Mouse (Mus musculus): Measurements from ENCODE around the gene Acox1.

Gene Acox1

GRCm38 (mm10) chr11:116130488-116131205 lies 68.2 kb downstream of the Acox1 start, which contains the start of gene Trim65:
Gene Trim65, minus strand, starts transcription at chr11:116131128.
- DNase-seq (ENCODE audit: extremely low spot score, low spot score), result peak; percentile 86

- no peak for DNase-seq (ENCODE audit: extremely low spot score, low spot score)
Measured at GRCm38 (mm10) chr11:116129993-116130487, 68.8 kb downstream of the Acox1 start.

DNA sequence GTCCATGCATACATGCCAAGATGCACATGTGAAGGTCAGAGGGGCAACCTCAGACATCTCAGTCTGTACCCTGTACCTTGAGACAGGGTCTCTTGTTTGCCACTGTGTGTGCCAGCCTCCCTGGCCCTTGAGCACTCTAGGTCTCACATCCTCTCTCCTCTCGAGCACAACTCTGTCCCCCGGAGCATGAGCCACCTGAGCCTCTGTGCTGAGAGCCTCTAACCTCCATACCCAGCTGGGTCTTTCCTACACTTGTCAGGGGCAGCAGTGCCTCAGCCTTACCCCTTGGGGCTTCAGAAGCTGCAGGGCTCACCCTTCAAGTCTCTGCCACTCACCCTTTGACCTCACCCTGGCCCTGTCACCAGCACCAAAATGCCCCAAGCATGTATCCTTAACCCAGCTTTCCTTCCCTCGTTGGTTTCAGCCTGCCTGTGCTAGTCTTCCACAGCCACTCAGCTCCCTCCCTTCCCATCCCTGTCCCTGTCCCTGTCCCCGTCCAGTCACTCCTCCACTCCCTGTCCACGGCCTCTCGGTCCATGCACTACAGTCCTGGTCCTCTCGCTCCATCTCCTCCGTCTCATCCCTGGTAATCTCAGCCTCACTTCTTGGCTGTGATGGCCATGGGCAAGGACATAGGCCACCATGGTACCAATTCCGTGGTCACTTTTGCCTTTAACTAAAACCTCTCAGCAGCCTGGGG lies 69.6 kb downstream of the Acox1 start:
- no peak for DNase-seq (ENCODE audit: extremely low spot score, low spot score)

DNA sequence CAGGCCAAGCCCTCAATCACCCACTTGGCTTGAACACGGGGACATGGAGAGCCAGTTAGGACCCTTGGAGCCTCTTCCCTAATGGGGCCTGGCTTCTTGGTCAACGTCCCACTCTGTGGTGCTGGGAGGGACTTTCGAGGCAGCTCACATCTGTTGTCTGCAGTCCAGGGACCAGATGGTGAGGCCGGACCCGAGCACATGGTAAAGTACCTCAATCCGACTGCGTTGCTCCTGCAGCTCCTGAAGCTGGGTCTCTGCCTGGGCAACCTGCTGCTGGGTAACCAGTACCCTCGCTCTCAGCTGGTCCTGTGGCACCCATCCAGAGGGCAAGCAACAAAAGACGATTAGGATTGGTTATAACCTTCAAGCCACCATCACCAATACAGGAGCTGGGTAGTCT lies 70.9 kb downstream of the Acox1 start:
- DNase-seq (ENCODE audit: extremely low spot score, low spot score), result no peak

GRCm38 (mm10) chr11:116127156-116127980 lies 71.5 kb downstream of the Acox1 start, which contains the start of gene Trim47:
Gene Trim47, minus strand, starts transcription at chr11:116127210.
- DNase-seq (ENCODE audit: extremely low spot score, low spot score), result peak; percentile 62

- no peak for DNase-seq (ENCODE audit: extremely low spot score, low spot score)
Measured at GRCm38 (mm10) chr11:116126261-116126660, 72.6 kb downstream of the Acox1 start.

Data from neural tube, embryonic 10.5 days (tissue).